19 mouse cellular contexts compared by ENCODE assay signal in the genomic region with DNA sequence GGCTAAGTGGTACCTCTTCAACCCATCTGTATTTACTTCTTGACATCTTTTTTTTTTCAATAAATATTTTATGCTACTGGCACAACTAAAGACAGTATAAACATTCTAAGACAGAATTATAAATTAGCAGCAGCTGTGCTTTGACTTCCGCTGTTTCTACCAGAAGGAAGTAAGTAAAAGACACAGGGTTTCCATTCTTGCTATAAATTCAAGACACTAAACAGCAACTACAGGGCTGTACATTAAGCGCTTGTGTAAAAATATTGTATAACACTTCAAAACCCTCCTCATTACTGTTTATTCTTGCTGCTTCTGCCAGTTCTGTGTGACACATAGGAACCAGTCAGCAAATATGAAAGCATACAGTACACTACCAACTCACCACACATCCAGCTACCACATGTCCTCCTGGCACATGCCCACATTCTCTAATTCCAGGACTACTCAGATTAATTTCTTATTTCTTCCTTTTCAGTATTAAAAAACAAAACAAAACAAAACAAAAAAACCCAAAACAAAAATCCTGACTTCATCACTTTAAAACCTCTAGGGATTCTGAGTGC. TPM values are rescaled to one million over a fixed set of nuclear protein-coding genes. Genes with fewer than 3 reads are reported as not detected.
DNase-seq lines count a peak whose midpoint lies in the region; TF ChIP-seq lines count a peak whose summit lies in the region.
"Had no signal": no experiment of that assay in that cellular context is flagged by ENCODE, and none has a peak within 500 bp of the region (broad histone marks: within the 10 kb centered on the region; RNA-seq: fewer than 3 reads in every experiment).

No protein-coding gene starts in this region.

- no peaks in the 10 kb centered on the region for H3K36me3 ChIP-seq in kidney, adult 2 months (ENCODE audit: control insufficient read depth, insufficient read depth, low read length)
- no peaks in the 10 kb centered on the region for H3K36me3 ChIP-seq in macrophage (ENCODE audit: inconsistent target)
- H3K36me3 ChIP-seq: limb, embryonic 13.5 days; liver, embryonic 15.5 days; neural tube, embryonic 12.5 days had no signal

- DNase-seq in kidney, adult 2 months, result no peak
- no peak for DNase-seq in kidney, adult 8-10 months
- peak; percentile 58 for DNase-seq in A20 (ENCODE audit: low read depth, low spot score)
- no peak for DNase-seq in embryo, embryonic 9.5 days (ENCODE audit: extremely low spot score)
- no peak for DNase-seq in right cerebral cortex, adult 18-20 months
- DNase-seq in embryo, embryonic 10 days (ENCODE audit: low spot score), result no peak
- DNase-seq: adrenal gland, postnatal 36 days; cerebellum, adult 9-11 months; heart, adult 11 months; heart, postnatal 4 days; kidney, postnatal 25 days; right cerebral cortex, postnatal 14 days; thymus, postnatal 4 days had no signal

- H3K27me3 ChIP-seq in kidney, adult 2 months (replicated peaks; ENCODE audit: control insufficient read depth, insufficient read depth, low read length), result no peaks in the 10 kb centered on the region
- H3K27me3 ChIP-seq: limb, embryonic 13.5 days; liver, embryonic 15.5 days; neural tube, embryonic 12.5 days had no signal

- H3K4me1 ChIP-seq in kidney, adult 2 months (ENCODE audit: control insufficient read depth, insufficient read depth, low read length), result peaks cover 8% of the 10 kb centered on the region; the same call in 1 of the 2 replicates
- no peaks in the 10 kb centered on the region; the same call in 1 of the 2 replicates for H3K4me1 ChIP-seq in bone marrow, adult 2 months (ENCODE audit: control insufficient read depth, insufficient read depth, low read length)
- H3K4me1 ChIP-seq: limb, embryonic 13.5 days; liver, embryonic 15.5 days; neural tube, embryonic 12.5 days had no signal

- TF ChIP-seq CTCF in kidney, adult 2 months (conservative IDR thresholded peaks at IDR 0.05; ENCODE audit: insufficient read depth, insufficient read length, low read depth, low read length), result no peak
- TF ChIP-seq CTCF in bone marrow, adult 2 months (IDR thresholded peaks at IDR 0.05; ENCODE audit: control insufficient read depth, insufficient read depth, low read length), result no peak

- peaks cover 68% of the 10 kb centered on the region for H3K79me2 ChIP-seq in macrophage (ENCODE audit: inconsistent target)

- no peak for TF ChIP-seq POLR2A in kidney, adult 2 months (IDR thresholded peaks at IDR 0.05; ENCODE audit: low read depth, low read length)
- TF ChIP-seq POLR2A in bone marrow, adult 2 months (IDR thresholded peaks at IDR 0.05; ENCODE audit: borderline replicate concordance, control insufficient read depth, low read depth, low read length), result no peak

- peak overlapping the region; percentile 22; the same call in 1 of the 2 replicates for H3K27ac ChIP-seq in kidney, adult 2 months (ENCODE audit: insufficient read depth, low read depth, low read length)
- peak overlapping the region; percentile 19; the same call in 1 of the 2 replicates for H3K27ac ChIP-seq in bone marrow, adult 2 months (ENCODE audit: control insufficient read depth, insufficient read depth, low read depth, low read length, poor library complexity)
- H3K27ac ChIP-seq in macrophage, result peak overlapping the region; percentile 58
- H3K27ac ChIP-seq: limb, embryonic 13.5 days; liver, embryonic 15.5 days; neural tube, embryonic 12.5 days had no signal

- WGBS in kidney, adult 2 months, result 61% methylated on average over 2 of the region's 2 CpGs
- 26% methylated on average over 2 of the region's 2 CpGs for WGBS in bone marrow, adult 2 months
- 18% methylated on average over 2 of the region's 2 CpGs for WGBS in macrophage (ENCODE audit: missing documents)

- H3K4me3 ChIP-seq in kidney, adult 2 months (ENCODE audit: insufficient read depth, low read depth, low read length), result no peak overlapping the region
- no peak overlapping the region for H3K4me3 ChIP-seq in bone marrow, adult 2 months (replicated peaks; ENCODE audit: control insufficient read depth, low read depth, low read length)
- H3K4me3 ChIP-seq in macrophage (ENCODE audit: inconsistent target), result no peak overlapping the region
- H3K4me3 ChIP-seq: erythroblast, embryonic 14.5 days; limb, embryonic 13.5 days; liver, embryonic 15.5 days; neural tube, embryonic 12.5 days had no signal

RNA-seq across cellular contexts. Expression of a gene that starts 16.6 kb away (rescaled TPM):
- 2.5 and 4.0 TPM in 2 replicates for polyA plus RNA-seq in kidney, adult 2 months (2012; rRNA removed)
- 4.6 and 4.7 TPM in 2 replicates for polyA plus RNA-seq in bone marrow, adult 2 months (2011; ENCODE audit: insufficient read depth, insufficient read length, low replicate concordance, missing spikeins)
- 10 to 100 TPM; 15.2 to 92.3 (median 30.3) TPM for total RNA-seq in macrophage (2018; cell fraction: chromatin; rRNA removed)
- 10 to 100 TPM; 13.3 to 21.9 (median 14.9) TPM for total RNA-seq in macrophage (2018; cell fraction: cytosol; rRNA removed)
- total RNA-seq in macrophage (2018; cell fraction: nucleus; rRNA removed), result 10 to 100 TPM; 15.4 to 56.7 (median 31.2) TPM
- polyA plus RNA-seq in macrophage (2018), result 8.7 to 13.8 TPM (median 9.2 TPM) in 3 replicates

RNA-seq across cellular contexts. Expression of a gene that starts 16.7 kb away (rescaled TPM):
- polyA plus RNA-seq in kidney, adult 2 months (2012; rRNA removed), result 13.8 and 20.5 TPM in 2 replicates
- polyA plus RNA-seq in bone marrow, adult 2 months (2011; ENCODE audit: insufficient read depth, insufficient read length, low replicate concordance, missing spikeins), result 14.6 and 15.1 TPM in 2 replicates
- total RNA-seq in macrophage (2018; cell fraction: chromatin; rRNA removed), result 10 to 100 TPM in 9 of 26 experiments, 1 to 10 TPM in 17; 2.9 to 19.7 (median 7.4) TPM
- total RNA-seq in macrophage (2018; cell fraction: cytosol; rRNA removed), result 10 to 100 TPM; 16.4 to 26.3 (median 21.3) TPM
- 10 to 100 TPM in 17 of 26 experiments, 1 to 10 TPM in 9; 2.1 to 33.3 (median 12.0) TPM for total RNA-seq in macrophage (2018; cell fraction: nucleus; rRNA removed)
- 11.2 to 27.0 TPM (median 24.9 TPM) in 3 replicates for polyA plus RNA-seq in macrophage (2018)
